Mouse (Mus musculus): ENCODE data around the gene Lrrn3. TPM values are rescaled to one million over a fixed set of nuclear protein-coding genes. Genes with fewer than 3 reads are reported as not detected.

Lrrn3 gene
- polyA plus RNA-seq, 1 experiment from 2014 or later: 17.2 TPM

DNA sequence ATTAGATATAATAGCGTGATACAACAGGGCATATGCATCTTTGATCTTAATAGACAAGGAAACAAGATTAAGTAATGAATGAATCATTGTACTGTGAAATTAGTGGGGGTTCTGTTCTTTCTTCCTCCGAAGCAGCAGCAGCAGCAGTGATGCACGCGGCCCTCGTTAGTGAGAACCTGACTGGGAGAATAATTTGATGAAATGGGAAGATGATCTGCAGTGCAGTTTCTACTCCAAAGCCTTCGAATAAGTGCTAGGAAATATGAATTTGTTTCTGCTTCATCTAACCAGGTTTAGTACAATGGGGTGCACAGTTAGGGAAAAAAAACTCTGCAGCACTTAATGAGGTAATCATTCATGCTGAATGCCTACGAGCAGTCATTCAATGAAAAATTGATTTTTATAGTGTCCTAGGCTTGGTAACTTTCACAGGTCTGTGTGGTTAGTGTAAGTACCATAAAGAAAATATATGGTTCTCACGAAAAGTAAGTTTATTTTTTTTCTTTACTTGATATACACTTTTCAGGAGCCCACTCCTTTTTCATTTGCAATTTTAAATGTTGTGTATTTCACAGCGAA, 61.0 kb downstream of the Lrrn3 start:
- Histone ChIP-seq H3K4me3 (no peak overlapping the region), H3K4me1 (no peaks in the 10 kb centered on the region), H3K4me2 (no peak overlapping the region), H3K27me3 (no peaks in the 10 kb centered on the region), H3K36me3 (no peaks in the 10 kb centered on the region), H3K9ac (no peak overlapping the region), H3K27ac (no peak overlapping the region), H3K9me3 (no peaks in the 10 kb centered on the region)
- WGBS: 80% methylated on average over 9 of the region's 9 CpGs
- ATAC-seq (ENCODE audit: borderline replicate concordance, extremely low read depth, low FRiP score, low TSS enrichment): no peak

- Histone ChIP-seq H3K4me3 (no peak overlapping the region), H3K9ac (no peak overlapping the region), H3K9me3 (no peaks in the 10 kb centered on the region), H3K4me1 (peaks cover 12% of the 10 kb centered on the region; the same call in 1 of the 2 replicates), H3K4me2 (no peak overlapping the region), H3K36me3 (no peaks in the 10 kb centered on the region), H3K27ac (peak overlapping the region; percentile 52), H3K27me3 (no peaks in the 10 kb centered on the region)
- 68% methylated on average over 4 of the region's 4 CpGs for WGBS
- no peak for ATAC-seq (ENCODE audit: borderline replicate concordance, extremely low read depth, low FRiP score, low TSS enrichment)
Measured at GRCm38 (mm10) chr12:41417961-41418360, 68.3 kb downstream of the Lrrn3 start.

DNA sequence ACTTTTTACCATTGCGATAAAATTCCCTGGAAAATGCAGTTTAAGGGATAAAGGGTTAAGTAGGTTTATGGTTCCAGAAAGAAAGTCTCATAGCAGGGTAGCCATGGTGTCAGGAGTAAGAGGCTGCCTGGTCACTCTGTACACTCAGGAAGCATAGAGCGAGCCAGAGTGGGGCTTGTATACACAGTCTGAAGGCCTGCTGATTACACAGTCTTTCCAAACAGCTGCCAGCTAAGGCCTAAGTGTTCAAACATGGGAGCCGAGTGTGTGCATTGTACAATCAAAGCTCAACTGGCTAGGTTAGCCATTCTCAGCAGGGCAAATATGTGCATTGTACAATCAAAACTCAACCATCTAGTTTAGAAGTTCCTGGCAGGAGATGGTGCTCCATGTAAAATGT, 69.1 kb downstream of the Lrrn3 start:
- no peak overlapping the region for H3K9ac ChIP-seq
- peaks cover 12% of the 10 kb centered on the region; the same call in 1 of the 2 replicates for H3K4me1 ChIP-seq
- H3K27me3 ChIP-seq: no peaks in the 10 kb centered on the region
- no peak overlapping the region for H3K4me3 ChIP-seq
- no peaks in the 10 kb centered on the region for H3K9me3 ChIP-seq
- H3K4me2 ChIP-seq: peak overlapping the region; percentile 18; the same call in 1 of the 2 replicates
- H3K36me3 ChIP-seq: no peaks in the 10 kb centered on the region
- 20% methylated on average over 3 of the region's 3 CpGs for WGBS
- ATAC-seq (ENCODE audit: borderline replicate concordance, extremely low read depth, low FRiP score, low TSS enrichment): peak; percentile 99
- H3K27ac ChIP-seq: peak overlapping the region; percentile 88

- H3K4me1 ChIP-seq: peaks cover 12% of the 10 kb centered on the region; the same call in 1 of the 2 replicates
- H3K4me3 ChIP-seq: no peak overlapping the region
- H3K4me2 ChIP-seq: peak overlapping the region; percentile 18; the same call in 1 of the 2 replicates
- H3K27me3 ChIP-seq: no peaks in the 10 kb centered on the region
- H3K27ac ChIP-seq: peak overlapping the region; percentile 88
- H3K9me3 ChIP-seq: no peaks in the 10 kb centered on the region
- no peak overlapping the region for H3K9ac ChIP-seq
- ATAC-seq (ENCODE audit: borderline replicate concordance, extremely low read depth, low FRiP score, low TSS enrichment): peak; percentile 56; the same call in 1 of the 2 replicates
- H3K36me3 ChIP-seq: no peaks in the 10 kb centered on the region
Measured at GRCm38 (mm10) chr12:41416635-41417034, 69.6 kb downstream of the Lrrn3 start.

DNA sequence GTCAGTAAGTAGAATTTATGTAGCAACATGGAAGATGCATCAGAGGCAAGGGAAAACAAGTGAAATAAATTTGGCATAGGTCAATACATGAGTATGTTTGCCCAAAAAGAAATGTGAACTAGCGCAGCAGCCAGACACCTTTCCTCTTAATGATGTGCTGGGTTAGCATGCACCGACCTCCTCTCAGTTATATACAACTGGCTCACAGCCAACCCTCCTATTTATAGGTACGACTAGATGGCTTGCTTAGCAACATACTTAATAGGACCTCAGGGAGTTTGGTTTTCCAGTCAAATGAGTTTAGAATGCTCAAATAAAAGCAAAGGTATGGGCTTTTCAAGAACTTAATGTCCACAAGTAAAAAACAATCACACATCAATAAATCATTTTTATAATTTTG, 76.8 kb downstream of the Lrrn3 start:
- no peak overlapping the region for H3K9ac ChIP-seq
- H3K4me2 ChIP-seq: no peak overlapping the region
- H3K4me3 ChIP-seq: no peak overlapping the region
- no peaks in the 10 kb centered on the region for H3K9me3 ChIP-seq
- no peak for ATAC-seq (ENCODE audit: borderline replicate concordance, extremely low read depth, low FRiP score, low TSS enrichment)
- 27% methylated on average over 3 of the region's 3 CpGs for WGBS
- no peaks in the 10 kb centered on the region for H3K4me1 ChIP-seq
- H3K36me3 ChIP-seq: no peaks in the 10 kb centered on the region
- no peaks in the 10 kb centered on the region for H3K27me3 ChIP-seq
- no peak overlapping the region for H3K27ac ChIP-seq

DNA sequence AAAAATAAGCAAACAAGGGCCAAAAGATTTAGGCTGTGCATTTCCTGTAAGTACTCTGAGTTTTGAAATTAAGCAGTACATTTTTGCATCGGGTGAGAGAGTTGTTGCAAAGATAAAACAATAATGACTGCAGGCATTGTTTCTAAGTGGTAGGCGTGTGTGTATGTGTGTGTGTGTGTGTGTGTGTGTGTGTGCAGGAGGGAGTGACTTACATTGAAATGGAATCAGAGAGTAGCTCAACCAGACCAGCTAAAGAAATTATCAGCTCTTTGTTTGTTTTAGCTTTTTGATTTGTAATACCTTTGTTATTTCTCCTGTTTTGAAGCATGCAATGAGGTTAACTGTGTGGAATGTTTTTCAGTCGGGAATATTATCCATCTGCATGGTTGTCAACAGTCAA, 84.3 kb downstream of the Lrrn3 start:
- WGBS: 44% methylated on average over 3 of the region's 3 CpGs
- H3K36me3 ChIP-seq: no peaks in the 10 kb centered on the region
- no peak overlapping the region for H3K9ac ChIP-seq
- H3K4me2 ChIP-seq: no peak overlapping the region
- ATAC-seq (ENCODE audit: borderline replicate concordance, extremely low read depth, low FRiP score, low TSS enrichment): no peak
- no peaks in the 10 kb centered on the region for H3K27me3 ChIP-seq
- H3K4me1 ChIP-seq: no peaks in the 10 kb centered on the region
- H3K4me3 ChIP-seq: no peak overlapping the region
- H3K27ac ChIP-seq: no peak overlapping the region
- H3K9me3 ChIP-seq: no peaks in the 10 kb centered on the region

Data from lung, embryonic 15.5 days (tissue).